Mouse (Mus musculus) inflammation-experienced regulatory T-cells (primary cell): ENCODE data around the gene Gm10577. TPM values are rescaled to one million over a fixed set of nuclear protein-coding genes. Genes with fewer than 3 reads are reported as not detected.

Experiments
- polyA plus RNA-seq, 2 experiments: library from polyadenylated mRNA; unstranded; fragments of 100-300 nt; shearing (Covaris generic); gene quantifications; one replicate each; pipeline ENCODE4 v1.2.1; 2017

The Gm10577 gene
- not detected for polyA plus RNA-seq

DNA sequence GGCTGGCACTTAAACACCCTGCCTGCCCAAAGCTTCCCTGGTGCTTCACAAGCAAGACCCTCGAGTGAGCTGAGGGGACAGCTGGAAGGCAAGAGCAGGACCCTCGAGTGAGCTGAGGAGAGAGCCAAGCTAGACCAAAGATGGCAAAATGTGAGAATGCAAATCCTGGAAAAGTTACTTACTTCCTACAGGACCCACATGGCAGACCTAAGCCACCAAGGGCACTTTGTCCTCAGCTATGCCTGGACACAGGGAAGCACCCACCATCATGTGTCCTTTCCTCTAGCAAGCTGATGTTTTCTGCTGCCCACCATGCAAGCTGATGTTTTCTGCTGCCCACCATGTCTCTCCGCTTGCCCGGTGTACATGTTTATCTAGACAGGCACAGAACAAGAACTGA, at the start of gene Gm10577:
Gene Gm10577 (minus strand): TSS at position 101 of the 400 bp plus-strand sequence.

GRCm38 (mm10) chr4:101068786-101069153, 48.3 kb upstream of the Gm10577 start, which contains the start of gene Raver2:
TSS of gene Raver2 (plus strand) at chr4:101068983.

Other genes starting within 250 kb of the Gm10577 start
- under 1 TPM; 0.11 to 0.12 TPM for gene Cachd1, start 244.0 kb downstream of the Gm10577 start, polyA plus RNA-seq
- gene Raver2, start 48.3 kb upstream of the Gm10577 start, polyA plus RNA-seq, result 10 to 100 TPM in 1 of 2 experiments, 1 to 10 TPM in 1; 1.9 to 10.4 TPM
- gene Jak1, start 244.6 kb upstream of the Gm10577 start, polyA plus RNA-seq, result 100 to 1,000 TPM; 501 to 602 TPM